Mouse (Mus musculus) liver, embryonic 14.5 days (tissue): ENCODE measurements around the gene Sh3tc1. TPM values are rescaled to one million over a fixed set of nuclear protein-coding genes. Genes with fewer than 3 reads are reported as not detected.

Experiments
- ATAC-seq: fragments of 200-750 bp; cut with Nextera tagmentation; 2 replicates; pipeline ENCODE4 v1.8.0; 2017; ENCODE audit warnings: moderate number of reproducible peaks, mild to moderate bottlenecking, moderate library complexity; ENCODE audit not compliant: insufficient read depth
- DNase-seq, 3 experiments: peaks; one replicate each; pipeline ENCODE4 v3.0.0-alpha.2; 2012 to 2013; ENCODE audit warnings: low read depth in 3 of 3, low spot score in 3 of 3
- H3K27ac ChIP-seq: fragments of 300-500 bp; sonication (generic); 2 replicates; pipeline ENCODE4 v1.5.1; 2014; ENCODE audit warnings: moderate library complexity, mild to moderate bottlenecking, control low read depth, inconsistent platforms
- H3K27me3 ChIP-seq: fragments of 300-500 bp; sonication (generic); 2 replicates; pipeline ENCODE4 v1.6.1; 2014; ENCODE audit warnings: mild to moderate bottlenecking, low read length, moderate library complexity; ENCODE audit not compliant: control insufficient read depth, insufficient read depth
- H3K36me3 ChIP-seq: fragments of 300-500 bp; sonication (generic); replicated peaks from 2 replicates; pipeline ENCODE4 v1.6.1; 2014; ENCODE audit warnings: low read depth; ENCODE audit not compliant: control insufficient read depth, insufficient read depth
- H3K4me1 ChIP-seq, 2 experiments: fragments of 200-500 bp in 1 of 2; fragments of 300-500 bp in 1 of 2; sonication (generic) in 1 of 2; replicated peaks; 2 replicates each; pipeline ENCODE4 v1.6.1; 2012 to 2014; ENCODE audit warnings: antibody characterized with exemption in 1 of 2, inconsistent platforms in 1 of 2, low read length in 1 of 2; ENCODE audit not compliant: control insufficient read depth in 2 of 2, insufficient read depth in 2 of 2
- H3K4me2 ChIP-seq: fragments of 300-500 bp; sonication (generic); 2 replicates; pipeline ENCODE4 v1.6.1; 2014; ENCODE audit warnings: low read depth, mild to moderate bottlenecking, control low read depth, moderate library complexity
- H3K4me3 ChIP-seq, 2 experiments: fragments of 200-500 bp in 1 of 2; fragments of 300-500 bp in 1 of 2; sonication (generic) in 1 of 2; 2 replicates each; pipeline ENCODE4 v1.5.1; 2012 to 2014; ENCODE audit warnings: low read depth in 2 of 2, low read length in 2 of 2, mild to moderate bottlenecking in 2 of 2, control low read depth in 1 of 2, inconsistent platforms in 1 of 2, moderate library complexity in 1 of 2; ENCODE audit not compliant: insufficient read depth in 1 of 2
- H3K9ac ChIP-seq: fragments of 300-500 bp; sonication (generic); replicated peaks from 2 replicates; pipeline ENCODE4 v1.6.1; 2014; ENCODE audit warnings: mild to moderate bottlenecking, control low read depth, moderate library complexity
- H3K9me3 ChIP-seq: fragments of 300-500 bp; sonication (generic); 2 replicates; pipeline ENCODE4 v1.6.1; 2016; ENCODE audit warnings: low read length, mixed read lengths; ENCODE audit not compliant: control insufficient read depth
- CTCF ChIP-seq: IDR thresholded peaks from 2 replicates; pipeline ENCODE4 v1.5.1; 2016; ENCODE audit warnings: antibody characterized with exemption, low read depth, control low read depth
- EP300 ChIP-seq: IDR thresholded peaks from 2 replicates; pipeline ENCODE4 v1.6.1; 2016; ENCODE audit warnings: antibody characterized with exemption, low read depth
- WGBS: fragments of 180-500 bp; shearing (Covaris S2); extraction: QIAGEN DNeasy Blood & Tissue Kit; methylation state at CpG from one replicate; pipeline ENCODE4 v1.1.7; 2014; ENCODE audit not compliant: insufficient replicate concordance; 5-methylcytosine and 5-hydroxymethylcytosine counted together
- polyA plus RNA-seq, 2 experiments: library from polyadenylated mRNA; depleted of rRNA in 1 of 2; stranded (reverse) in 1 of 2; unstranded in 1 of 2; fragments of >200 nt; fragmentation: Nextera tagmentation in 1 of 2; extraction: Ambion mirVana in 1 of 2; gene quantifications; 2 replicates each; pipeline versions ENCODE4 v1.2.1 to v1.2.3; 2012 to 2014

Sh3tc1 gene
- polyA plus RNA-seq, 2 experiments, result 0.93 to 1.8 TPM

DNA sequence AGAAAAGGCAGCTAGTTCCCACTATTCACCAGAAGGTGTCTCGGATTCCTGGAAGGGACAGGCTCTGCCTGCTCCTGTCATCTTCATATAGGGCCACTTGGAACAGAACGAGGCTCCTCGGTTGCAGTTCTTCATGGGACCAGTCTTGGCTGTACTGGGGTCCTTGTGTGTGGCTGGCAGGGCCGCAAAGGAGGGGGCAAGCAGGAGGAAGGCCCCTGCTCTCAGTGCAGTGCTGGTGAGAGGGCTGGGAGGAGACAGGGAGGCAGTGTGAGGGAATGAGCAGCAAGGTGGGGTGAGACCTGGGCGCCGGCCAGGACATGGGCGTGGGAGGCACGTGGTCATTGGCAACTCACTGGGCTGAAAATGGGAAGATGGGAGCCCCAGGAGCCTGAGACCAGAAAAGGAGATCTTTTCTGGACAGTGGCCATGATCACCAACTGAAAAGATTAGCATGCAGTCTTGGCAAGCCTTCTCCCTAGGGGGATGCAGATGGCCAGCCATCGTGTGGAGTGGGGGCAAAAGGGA is 77.7 kb downstream of the Sh3tc1 start:
- Histone ChIP-seq H3K4me1 (no peaks in the 10 kb centered on the region), H3K4me2 (no peak overlapping the region), H3K27me3 (no peaks in the 10 kb centered on the region), H3K4me3 (no peak overlapping the region), H3K27ac (no peak overlapping the region), H3K36me3 (no peaks in the 10 kb centered on the region), H3K9ac (no peak overlapping the region), H3K9me3 (no peaks in the 10 kb centered on the region)
- ATAC-seq (no peak), DNase-seq (no peak)
- TF ChIP-seq CTCF, result no peak
- WGBS, result 66% methylated on average over 9 of the region's 9 CpGs

DNA sequence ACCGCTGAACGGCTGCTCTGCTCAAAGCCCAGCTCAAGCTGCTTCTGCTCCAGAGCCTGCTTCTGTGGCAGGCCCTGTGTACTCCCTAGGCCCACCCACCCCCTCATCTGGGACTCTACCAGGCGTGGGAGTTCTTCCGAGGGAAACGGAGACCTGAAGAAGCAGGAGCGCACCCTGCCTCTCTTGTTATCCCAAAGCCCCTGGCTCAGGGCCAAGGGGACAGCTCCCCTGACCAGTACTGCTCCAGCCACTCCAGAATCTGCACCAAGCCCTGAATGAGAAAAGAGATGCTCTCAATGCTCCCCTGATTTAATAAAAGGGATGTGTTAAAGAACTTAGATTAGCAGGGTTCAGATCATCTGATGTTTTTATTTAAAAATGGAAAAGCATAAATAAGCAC is 78.6 kb downstream of the Sh3tc1 start:
- ATAC-seq (no peak), DNase-seq (no peak)
- no peaks in the 10 kb centered on the region for H3K27me3 ChIP-seq
- 57% methylated on average over 6 of the region's 6 CpGs for WGBS
- H3K4me2 ChIP-seq, result no peak overlapping the region
- no peaks in the 10 kb centered on the region for H3K9me3 ChIP-seq
- no peaks in the 10 kb centered on the region for H3K4me1 ChIP-seq
- TF ChIP-seq EP300, result no peak
- H3K27ac ChIP-seq, result no peak overlapping the region
- H3K36me3 ChIP-seq, result no peaks in the 10 kb centered on the region
- H3K9ac ChIP-seq, result no peak overlapping the region
- no peak overlapping the region for H3K4me3 ChIP-seq

DNA sequence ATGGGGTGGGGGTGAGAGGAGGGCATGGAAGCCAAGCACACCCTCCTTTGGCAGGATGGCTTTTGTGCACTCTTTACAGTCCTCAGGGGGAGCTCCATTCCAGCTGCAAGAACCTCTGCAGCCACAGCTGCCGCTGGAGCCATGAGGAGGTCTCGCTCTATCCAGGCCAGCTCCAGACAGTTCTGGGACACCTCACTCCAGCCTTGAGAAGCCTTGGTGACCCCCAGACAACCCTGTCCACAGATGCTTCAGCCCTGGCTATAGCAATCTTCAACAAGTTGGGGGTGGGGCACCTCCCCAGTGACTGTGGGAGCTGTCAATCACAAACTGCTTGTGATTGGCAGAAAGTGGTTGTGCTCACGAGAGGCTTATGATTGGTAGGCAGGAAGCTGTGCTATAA is 80.3 kb downstream of the Sh3tc1 start:
- Histone ChIP-seq H3K27me3 (no peaks in the 10 kb centered on the region), H3K36me3 (no peaks in the 10 kb centered on the region), H3K4me2 (no peak overlapping the region), H3K4me3 (no peak overlapping the region), H3K9me3 (no peaks in the 10 kb centered on the region), H3K9ac (no peak overlapping the region), H3K27ac (no peak overlapping the region), H3K4me1 (no peaks in the 10 kb centered on the region)
- no peak for ATAC-seq
- no peak for DNase-seq
- TF ChIP-seq EP300, result no peak
- no peak for TF ChIP-seq CTCF
- WGBS, result 46% methylated on average over 3 of the region's 3 CpGs

DNA sequence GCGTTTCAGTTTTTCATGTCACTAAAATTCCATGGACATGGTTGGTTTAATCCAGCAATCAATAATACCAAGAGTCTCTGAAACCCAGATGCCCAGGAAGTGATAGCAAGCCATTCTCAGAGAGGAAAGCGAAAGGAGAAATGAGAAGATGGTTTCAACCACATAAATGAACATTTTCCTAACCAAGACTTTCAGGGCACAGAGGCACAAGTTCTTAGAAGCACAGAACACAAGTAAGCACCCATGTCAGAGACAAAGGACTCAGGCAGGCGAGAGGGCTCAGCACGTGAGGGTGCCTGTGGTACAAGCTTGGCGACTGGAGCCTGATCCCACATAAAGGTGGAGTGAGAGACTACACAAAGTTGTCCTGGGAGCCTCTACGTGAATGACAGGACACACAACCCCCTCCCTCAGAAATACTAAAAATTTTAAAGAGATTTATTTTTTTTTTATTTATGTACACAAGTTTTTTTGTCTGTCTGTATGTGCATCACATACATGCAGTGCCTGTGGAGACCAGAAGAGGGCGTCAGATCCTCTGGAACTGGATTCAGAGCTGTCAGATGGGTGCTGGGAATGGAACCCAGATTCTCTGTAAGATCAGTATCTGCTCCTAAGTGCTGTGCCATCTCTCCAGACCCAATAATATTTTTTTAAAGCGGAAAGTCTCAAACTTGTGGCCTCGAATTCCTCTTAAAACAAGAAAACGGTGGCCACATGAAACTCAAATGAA is 83.9 kb downstream of the Sh3tc1 start:
- H3K27ac ChIP-seq, result no peak overlapping the region
- H3K9ac ChIP-seq, result no peak overlapping the region
- ATAC-seq (no peak), DNase-seq (no peak)
- 63% methylated on average over 10 of the region's 10 CpGs for WGBS
- H3K4me1 ChIP-seq, result no peaks in the 10 kb centered on the region
- no peak for TF ChIP-seq EP300
- no peak; the same call in 1 of the 2 replicates for TF ChIP-seq CTCF
- no peaks in the 10 kb centered on the region for H3K27me3 ChIP-seq
- no peak overlapping the region for H3K4me2 ChIP-seq
- no peak overlapping the region for H3K4me3 ChIP-seq
- H3K9me3 ChIP-seq, result no peaks in the 10 kb centered on the region
- no peaks in the 10 kb centered on the region for H3K36me3 ChIP-seq

DNA sequence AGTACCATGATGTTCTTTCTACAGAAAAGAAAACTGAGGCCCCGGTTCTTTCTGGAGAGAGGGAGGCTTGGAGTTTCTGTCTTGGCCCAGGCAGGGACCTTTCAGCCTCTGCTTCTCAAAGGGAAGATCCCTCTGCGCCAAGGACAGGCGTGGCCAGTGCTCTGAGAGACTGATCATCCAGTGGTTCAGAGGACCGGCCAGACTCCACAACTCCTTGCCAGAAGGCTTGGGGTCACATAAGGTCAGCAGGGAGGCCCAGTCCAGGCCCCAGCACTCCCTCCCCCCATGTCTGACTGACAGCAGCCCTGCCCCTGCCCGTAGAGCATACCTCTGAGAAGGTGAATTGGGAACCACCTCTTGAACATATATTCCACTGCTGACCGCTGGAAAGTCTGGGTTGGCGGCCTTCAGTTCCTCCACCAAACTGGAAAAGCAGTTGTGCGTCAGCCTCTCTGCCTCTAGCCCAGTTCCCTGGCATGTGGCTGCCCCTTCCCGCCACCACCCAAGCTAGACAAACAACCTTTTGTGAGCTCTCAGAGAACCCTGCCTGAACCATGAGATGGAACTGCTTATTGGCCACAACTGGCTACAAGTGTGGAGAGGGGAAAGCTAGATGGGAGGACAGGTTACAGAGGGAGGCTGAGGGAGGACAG is 85.9 kb downstream of the Sh3tc1 start:
- no peaks in the 10 kb centered on the region for H3K36me3 ChIP-seq
- H3K9me3 ChIP-seq, result no peaks in the 10 kb centered on the region
- DNase-seq (no peak), ATAC-seq (no peak)
- no peak overlapping the region for H3K4me2 ChIP-seq
- H3K27ac ChIP-seq, result no peak overlapping the region
- H3K27me3 ChIP-seq, result no peaks in the 10 kb centered on the region
- 61% methylated on average over 9 of the region's 9 CpGs for WGBS
- no peaks in the 10 kb centered on the region for H3K4me1 ChIP-seq
- H3K4me3 ChIP-seq, result no peak overlapping the region
- no peak for TF ChIP-seq CTCF
- no peak overlapping the region for H3K9ac ChIP-seq
